Mouse (Mus musculus): Measurements from ENCODE around the gene Mtor.

Gene Mtor

DNA sequence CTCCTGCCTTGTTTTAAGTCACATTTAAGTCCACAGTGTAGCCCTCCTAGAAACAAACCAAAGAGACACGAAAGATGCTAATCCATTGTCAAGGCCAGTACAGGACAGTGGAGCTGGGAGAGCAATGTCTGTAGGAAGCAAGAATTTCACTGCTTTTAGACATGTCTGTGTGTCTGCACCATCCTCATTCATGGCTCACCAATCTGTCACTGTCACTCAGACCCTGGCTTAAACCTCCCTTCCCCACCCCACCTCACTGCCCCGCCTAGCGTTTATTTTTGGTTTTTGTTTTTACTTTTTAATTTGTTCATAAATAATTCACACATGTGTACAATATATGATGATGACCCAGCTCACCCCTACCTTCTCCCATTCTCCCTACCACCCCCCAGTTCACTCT is 84.1 kb downstream of the Mtor start:
- no peak for DNase-seq (ENCODE audit: low spot score in 2 of 2)

DNA sequence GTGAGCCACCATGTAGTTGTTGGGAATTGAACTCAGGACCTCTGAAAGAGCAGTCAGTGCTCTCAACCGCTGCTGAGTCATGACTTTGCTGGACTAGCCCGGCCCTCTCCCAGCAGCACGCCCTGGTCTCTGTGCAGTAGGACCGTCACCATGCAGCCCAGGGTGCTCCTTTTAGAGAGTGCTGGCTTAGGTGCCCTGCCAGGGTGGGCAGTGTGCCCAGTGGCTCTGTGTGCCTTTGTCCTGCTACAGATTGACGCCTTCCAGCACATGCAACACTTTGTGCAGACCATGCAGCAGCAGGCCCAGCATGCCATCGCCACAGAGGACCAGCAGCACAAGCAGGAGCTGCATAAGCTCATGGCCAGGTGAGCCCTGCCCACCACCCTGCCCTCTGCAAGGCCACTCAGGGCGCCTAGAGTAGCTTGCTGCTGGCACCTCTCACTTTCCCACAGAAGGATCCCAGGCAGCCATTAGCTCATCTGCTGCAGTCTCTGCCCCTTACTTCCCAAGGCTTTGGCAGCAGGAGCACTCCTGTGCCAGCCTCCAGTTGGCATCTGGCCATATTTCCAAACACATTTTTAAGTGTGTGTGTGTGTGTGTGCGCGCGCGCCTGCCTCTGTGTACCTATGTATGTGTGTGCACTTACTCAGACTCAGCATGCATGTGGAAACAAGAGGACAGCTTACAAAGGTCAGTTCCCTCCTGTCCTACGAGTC is 85.4 kb downstream of the Mtor start:
- DNase-seq (ENCODE audit: low spot score in 2 of 2): no peak

DNA sequence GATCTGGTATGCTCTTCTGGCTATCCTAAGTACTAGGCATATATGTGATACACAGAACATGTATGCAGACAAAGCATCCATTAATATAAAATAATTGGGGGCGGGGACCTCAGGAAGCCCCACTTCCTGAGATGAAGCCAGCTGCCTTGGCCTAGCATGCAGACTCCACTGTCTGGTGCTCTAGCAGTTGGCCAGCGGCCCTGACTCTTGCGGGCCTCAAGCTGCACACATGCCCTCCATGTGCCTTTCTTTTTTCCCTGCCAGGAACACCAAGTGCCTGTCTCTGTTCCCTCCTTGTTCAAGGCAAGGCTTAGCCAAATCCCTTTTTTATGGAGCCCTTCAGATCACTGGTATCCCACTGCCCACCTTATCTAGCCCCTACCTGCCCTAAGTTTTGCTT is 87.5 kb downstream of the Mtor start:
- DNase-seq (ENCODE audit: low spot score in 2 of 2): no peak

DNA sequence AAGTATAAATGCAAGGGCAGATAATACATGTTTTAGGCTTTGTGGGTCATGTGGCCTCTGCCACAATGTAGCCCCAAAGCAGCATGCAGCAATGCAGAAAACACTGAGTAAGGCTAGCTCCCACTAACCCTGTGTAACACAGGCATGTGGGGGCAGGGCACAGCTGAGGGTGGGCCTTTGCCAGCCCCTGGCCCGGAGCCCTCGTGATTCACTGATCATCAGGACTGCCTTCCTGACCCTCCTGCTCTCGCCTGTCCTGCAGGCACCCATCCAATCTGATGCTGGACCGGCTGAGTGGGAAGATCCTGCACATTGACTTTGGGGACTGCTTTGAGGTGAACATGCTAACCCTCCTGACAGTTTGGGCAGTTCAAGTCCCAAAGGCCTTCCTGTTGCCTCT is 100.7 kb downstream of the Mtor start:
- DNase-seq (ENCODE audit: low spot score in 2 of 2): no peak

GRCm38 (mm10) chr4:148557766-148558165 is 109.4 kb downstream of the Mtor start:
- no peak for DNase-seq (ENCODE audit: low spot score in 2 of 2)

DNA sequence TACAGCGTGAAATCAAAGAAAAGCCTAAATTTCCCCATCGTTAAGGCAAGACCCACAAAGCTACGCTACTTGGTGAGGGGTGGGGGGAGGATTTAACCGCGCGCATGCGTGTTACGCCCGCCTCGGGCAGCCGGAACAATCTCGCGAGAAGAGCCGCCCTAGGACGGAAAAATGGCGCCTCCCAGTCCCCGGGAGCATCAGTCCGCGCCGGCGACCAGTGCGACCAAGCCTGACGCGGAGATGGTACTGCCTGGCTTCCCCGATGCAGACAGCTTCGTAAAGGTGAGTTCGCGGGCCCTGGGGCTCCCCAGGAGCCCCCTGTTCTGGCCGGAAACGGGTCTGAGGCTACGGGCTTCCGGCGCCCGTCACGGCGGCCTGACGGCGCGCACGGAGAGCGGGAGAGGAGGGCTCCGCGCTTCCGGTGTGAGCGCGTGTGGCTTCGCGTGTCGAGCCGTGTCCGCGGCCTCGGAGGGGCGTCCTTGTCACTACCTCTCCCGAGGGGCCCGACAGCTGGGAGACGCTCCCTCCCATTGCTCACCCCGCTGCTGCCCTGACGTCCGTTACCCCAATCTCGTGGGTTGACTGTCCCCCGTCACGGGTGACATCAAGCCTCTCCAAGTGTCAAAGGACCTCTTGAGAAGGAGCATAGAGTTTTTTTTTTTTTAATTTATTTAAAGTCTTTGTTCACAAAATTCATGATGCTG is 110.0 kb downstream of the Mtor start, which contains the start of gene Exosc10:
Exosc10 (plus strand) TSS at position 133 of the 704 bp plus-strand sequence.
- peak; percentile 82 to 89 for DNase-seq (ENCODE audit: low spot score in 2 of 2)

DNA sequence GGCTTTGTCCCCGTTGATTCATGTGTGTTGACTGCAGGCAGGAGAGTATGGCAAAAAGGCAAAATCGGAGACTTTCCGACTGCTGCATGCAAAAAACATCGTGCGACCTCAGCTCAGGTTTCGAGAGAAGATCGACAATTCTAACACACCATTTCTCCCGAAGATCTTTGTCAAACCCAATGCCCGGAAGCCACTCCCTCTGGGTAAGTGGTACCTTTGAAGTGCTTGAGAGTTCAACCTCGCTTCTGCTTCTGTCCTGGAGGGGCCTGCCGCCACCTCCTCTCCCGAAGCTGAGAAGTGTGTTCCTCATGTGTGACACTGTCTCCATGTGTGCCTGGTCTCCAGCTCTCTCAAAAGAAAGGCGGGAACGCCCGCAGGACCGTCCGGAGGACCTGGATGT is 114.3 kb downstream of the Mtor start:
- DNase-seq (ENCODE audit: low spot score in 2 of 2): no peak

DNA sequence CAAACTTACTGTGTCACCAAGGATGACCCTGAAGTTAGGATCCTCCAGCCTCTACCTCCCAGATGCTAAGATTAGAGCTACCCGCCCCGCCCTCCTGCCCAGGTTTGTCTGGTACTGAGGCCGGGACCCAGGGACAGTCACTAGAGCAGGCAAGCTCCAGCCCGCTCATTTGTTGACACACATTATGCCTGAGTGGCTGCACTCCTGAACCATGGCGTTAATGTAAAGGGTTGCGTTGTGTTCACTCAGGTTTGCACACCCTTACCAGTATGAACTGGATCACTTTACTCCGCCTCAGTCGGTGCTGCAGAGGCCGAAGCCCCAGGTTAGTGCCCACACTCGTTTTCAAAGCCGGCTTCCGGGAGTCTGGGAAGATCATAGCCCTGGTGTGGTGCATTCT is 115.2 kb downstream of the Mtor start:
- DNase-seq (ENCODE audit: low spot score in 2 of 2): no peak

- DNase-seq (ENCODE audit: low spot score in 2 of 2): no peak
Observed at GRCm38 (mm10) chr4:148570138-148570537, 121.7 kb downstream of the Mtor start.

DNA sequence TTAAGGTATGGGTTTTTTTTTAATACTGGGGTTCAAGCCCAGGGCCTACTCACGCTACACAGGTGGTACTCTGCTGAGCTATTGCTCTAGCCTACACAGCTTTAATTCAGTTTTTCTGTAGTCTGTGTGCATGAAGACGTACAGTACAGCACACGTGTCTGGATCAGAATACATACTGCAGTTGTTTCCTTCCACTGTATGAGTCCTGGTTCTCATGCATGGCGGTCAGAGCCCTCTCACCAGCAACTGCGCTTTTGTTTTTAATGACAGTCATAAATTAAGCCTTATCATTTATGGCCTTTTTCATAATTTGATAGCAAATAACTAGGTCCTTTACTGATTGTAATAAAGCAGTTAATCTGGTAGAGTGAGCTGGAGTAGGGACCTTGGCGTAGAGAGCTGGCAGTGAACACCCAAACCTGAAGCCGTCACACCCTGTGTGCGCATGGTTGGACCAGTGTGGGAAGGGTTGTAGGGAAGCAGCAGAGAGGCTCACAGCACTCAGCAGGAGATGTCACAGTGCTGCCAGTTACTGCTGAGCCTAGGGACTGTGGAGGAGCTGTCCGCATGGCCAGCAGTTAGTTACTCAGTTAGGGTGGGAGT is 122.4 kb downstream of the Mtor start:
- DNase-seq (ENCODE audit: low spot score in 2 of 2): no peak

- DNase-seq (ENCODE audit: low spot score in 2 of 2): no peak
Observed at GRCm38 (mm10) chr4:148573222-148573621, 124.8 kb downstream of the Mtor start.

GRCm38 (mm10) chr4:148580765-148581164 is 132.4 kb downstream of the Mtor start:
- DNase-seq (ENCODE audit: low spot score in 2 of 2): no peak

- DNase-seq (ENCODE audit: low spot score in 2 of 2): no peak
Observed at GRCm38 (mm10) chr4:148581422-148581821, 133.0 kb downstream of the Mtor start.

- DNase-seq (ENCODE audit: low spot score in 2 of 2): no peak
Observed at GRCm38 (mm10) chr4:148583257-148583656, 134.8 kb downstream of the Mtor start.

- DNase-seq (ENCODE audit: low spot score in 2 of 2): no peak
Observed at GRCm38 (mm10) chr4:148586648-148587047, 138.2 kb downstream of the Mtor start.

GRCm38 (mm10) chr4:148588793-148589192 is 140.4 kb downstream of the Mtor start:
- no peak for DNase-seq (ENCODE audit: low spot score in 2 of 2)

DNA sequence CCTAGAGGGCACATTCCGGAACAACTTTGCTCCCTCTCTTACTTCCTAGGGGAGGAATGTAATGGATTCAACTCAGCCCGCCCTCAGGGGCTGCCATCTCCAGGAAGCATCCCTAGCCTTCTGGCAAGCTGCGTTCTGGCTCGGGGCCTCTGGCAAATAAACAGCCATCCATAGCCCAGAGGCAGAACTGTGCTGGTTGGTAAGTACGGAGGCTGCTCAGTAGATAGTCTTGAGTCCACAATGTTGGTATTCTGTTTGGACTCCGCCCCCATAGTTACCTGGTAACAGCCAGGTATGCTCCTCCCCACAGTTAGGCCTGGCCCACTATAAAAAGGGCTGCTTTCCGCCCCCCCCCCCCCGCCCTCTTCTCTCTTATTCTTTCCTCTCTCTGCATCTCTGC is 141.2 kb downstream of the Mtor start:
- no peak for DNase-seq (ENCODE audit: low spot score in 2 of 2)

- no peak for DNase-seq (ENCODE audit: low spot score in 2 of 2)
Observed at GRCm38 (mm10) chr4:148590421-148591170, 142.2 kb downstream of the Mtor start.

GRCm38 (mm10) chr4:148591171-148591630 is 142.8 kb downstream of the Mtor start, which contains the start of gene Srm:
Gene Srm (plus strand): TSS chr4:148591503.
- DNase-seq (ENCODE audit: low spot score in 2 of 2): peak; percentile 96 to 97

DNA sequence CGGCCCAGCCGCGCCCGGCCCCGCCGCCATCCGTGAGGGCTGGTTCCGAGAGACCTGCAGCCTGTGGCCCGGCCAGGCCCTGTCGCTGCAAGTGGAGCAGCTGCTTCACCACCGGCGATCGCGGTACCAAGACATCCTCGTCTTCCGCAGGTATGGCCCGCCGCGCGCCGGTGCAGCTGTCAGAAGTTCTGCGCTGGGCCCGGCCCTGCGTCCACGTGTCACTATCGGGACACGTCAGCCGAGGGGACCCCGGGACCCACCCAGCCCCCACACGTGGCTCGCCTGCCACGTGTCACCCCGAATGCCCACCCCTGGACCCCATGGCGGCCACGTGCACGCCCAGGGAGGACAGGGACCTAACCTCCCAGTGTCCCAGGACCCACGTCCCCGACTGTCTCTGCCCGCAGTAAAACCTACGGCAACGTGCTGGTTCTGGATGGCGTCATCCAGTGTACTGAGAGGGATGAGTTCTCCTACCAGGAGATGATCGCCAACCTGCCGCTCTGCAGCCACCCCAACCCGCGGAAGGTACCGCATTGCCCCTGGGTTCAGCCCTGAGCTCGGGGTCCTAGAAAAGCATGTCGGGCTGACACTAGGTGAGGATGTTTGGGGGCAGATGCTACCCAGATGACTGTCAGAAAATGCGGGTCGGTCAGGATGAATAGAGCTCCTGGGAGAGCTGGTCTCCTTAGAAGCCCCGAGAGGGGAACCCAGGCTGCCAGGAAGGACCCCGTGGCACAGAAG is 143.4 kb downstream of the Mtor start:
- no peak for DNase-seq (ENCODE audit: low spot score in 2 of 2)

- no peak for DNase-seq (ENCODE audit: low spot score in 2 of 2)
Observed at GRCm38 (mm10) chr4:148593996-148594395, 145.6 kb downstream of the Mtor start.

Data from thymus, postnatal 10 days (tissue).